Mouse (Mus musculus) hindbrain, embryonic 11.5 days (tissue): ENCODE results near the gene Zmynd11. TPM values are rescaled to one million over a fixed set of nuclear protein-coding genes. Genes with fewer than 3 reads are reported as not detected.

Source experiments
- ATAC-seq: fragments of 200-750 bp; cut with Nextera tagmentation; 2 replicates; pipeline ENCODE4 v1.8.0; 2017; ENCODE audit warnings: mild to moderate bottlenecking, moderate TSS enrichment, moderate library complexity; ENCODE audit not compliant: low FRiP score
- DNase-seq: peaks from one replicate; pipeline ENCODE4 v3.0.0-alpha.2; 2015; ENCODE audit warnings: low spot score
- H3K27ac ChIP-seq: fragments of 300-500 bp; sonication (generic); 2 replicates; pipeline ENCODE4 v1.5.1; 2014; ENCODE audit warnings: mild to moderate bottlenecking, low read depth, low read length
- H3K27me3 ChIP-seq: fragments of 300-500 bp; sonication (generic); 2 replicates; pipeline ENCODE4 v1.6.1; 2014; ENCODE audit warnings: mild to moderate bottlenecking, low read length, moderate library complexity, mixed read lengths; ENCODE audit not compliant: control insufficient read depth, insufficient read depth
- H3K36me3 ChIP-seq: fragments of 300-500 bp; sonication (generic); 2 replicates; pipeline ENCODE4 v1.6.1; 2014; ENCODE audit warnings: mild to moderate bottlenecking, low read length, moderate library complexity, mixed read lengths; ENCODE audit not compliant: control insufficient read depth, insufficient read depth
- H3K4me1 ChIP-seq: fragments of 300-500 bp; sonication (generic); replicated peaks from 2 replicates; pipeline ENCODE4 v1.6.1; 2014; ENCODE audit warnings: low read length, mixed read lengths; ENCODE audit not compliant: control insufficient read depth, insufficient read depth
- H3K4me2 ChIP-seq: fragments of 300-500 bp; sonication (generic); replicated peaks from 2 replicates; pipeline ENCODE4 v1.6.1; 2014; ENCODE audit warnings: mild to moderate bottlenecking, low read depth, low read length
- H3K4me3 ChIP-seq: fragments of 300-500 bp; sonication (generic); 2 replicates; pipeline ENCODE4 v1.5.1; 2014; ENCODE audit warnings: low read depth, low read length
- H3K9ac ChIP-seq: fragments of 300-500 bp; sonication (generic); 2 replicates; pipeline ENCODE4 v1.6.1; 2014; ENCODE audit warnings: low read depth, low read length
- H3K9me3 ChIP-seq: fragments of 300-500 bp; sonication (generic); 2 replicates; pipeline ENCODE4 v1.6.1; 2016; ENCODE audit warnings: low read length; ENCODE audit not compliant: control insufficient read depth
- WGBS: fragments of 180-500 bp; shearing (Covaris S2); extraction: QIAGEN DNeasy Blood & Tissue Kit; methylation state at CpG from one replicate; pipeline ENCODE4 v1.1.7; 2014; 5-methylcytosine and 5-hydroxymethylcytosine counted together
- polyA plus RNA-seq: library from polyadenylated mRNA; unstranded; fragments of >200 nt; fragmentation: Nextera tagmentation; extraction: Ambion mirVana; gene quantifications from 2 replicates; pipeline ENCODE4 v1.2.1, GENCODE M21; 2014

The Zmynd11 gene
- polyA plus RNA-seq, 1 experiment from 2014 or later: 148 TPM

DNA sequence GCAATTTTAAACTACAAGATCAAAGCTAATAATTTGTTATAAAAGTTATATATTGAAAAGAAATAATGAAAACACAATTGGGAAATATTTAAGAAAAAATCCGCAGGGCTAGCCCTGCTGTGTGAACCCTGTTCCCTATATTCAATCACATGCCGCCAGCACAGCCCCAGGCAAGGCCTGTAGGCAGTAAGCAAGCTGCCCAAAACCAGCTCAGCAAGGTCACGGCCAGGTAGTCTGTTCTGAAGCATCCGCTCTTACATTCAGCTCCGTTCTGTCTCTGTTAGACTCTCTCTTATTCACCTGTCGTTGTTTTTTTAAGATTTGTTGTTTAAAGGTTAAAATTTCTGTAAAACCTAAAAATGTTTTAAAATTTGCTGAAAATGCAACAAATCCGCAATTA lies 78.9 kb downstream of the Zmynd11 start:
- ATAC-seq (no peak), DNase-seq (no peak)
- no peak overlapping the region for H3K4me2 ChIP-seq
- WGBS: 92% methylated on average over 7 of the region's 7 CpGs
- H3K36me3 ChIP-seq: peaks cover 24% of the 10 kb centered on the region
- H3K9me3 ChIP-seq: no peaks in the 10 kb centered on the region
- no peaks in the 10 kb centered on the region for H3K27me3 ChIP-seq
- no peaks in the 10 kb centered on the region for H3K4me1 ChIP-seq
- H3K27ac ChIP-seq: no peak overlapping the region
- H3K4me3 ChIP-seq: no peak overlapping the region
- H3K9ac ChIP-seq: no peak overlapping the region

GRCm38 (mm10) chr13:9684153-9684923 lies 80.8 kb downstream of the Zmynd11 start:
- no peak overlapping the region for H3K9ac ChIP-seq
- no peak overlapping the region for H3K4me3 ChIP-seq
- H3K27ac ChIP-seq: no peak overlapping the region
- no peak for ATAC-seq
- H3K9me3 ChIP-seq: no peaks in the 10 kb centered on the region
- H3K27me3 ChIP-seq: no peaks in the 10 kb centered on the region
- H3K4me1 ChIP-seq: no peaks in the 10 kb centered on the region
- H3K4me2 ChIP-seq: no peak overlapping the region
- peaks cover 17% of the 10 kb centered on the region for H3K36me3 ChIP-seq
- DNase-seq: no peak
- 94% methylated on average over 11 of the region's 11 CpGs for WGBS

- no peaks in the 10 kb centered on the region for H3K9me3 ChIP-seq
- WGBS: 92% methylated on average over 4 of the region's 4 CpGs
- no peaks in the 10 kb centered on the region for H3K27me3 ChIP-seq
These were observed 81.8 kb downstream of the Zmynd11 start for GRCm38 (mm10) chr13:9683280-9683679.

GRCm38 (mm10) chr13:9681492-9681891 lies 83.6 kb downstream of the Zmynd11 start:
- H3K27ac ChIP-seq: no peak overlapping the region
- H3K27me3 ChIP-seq: no peaks in the 10 kb centered on the region
- H3K9ac ChIP-seq: no peak overlapping the region
- DNase-seq (no peak), ATAC-seq (no peak)
- H3K4me1 ChIP-seq: no peaks in the 10 kb centered on the region
- no peak overlapping the region for H3K4me3 ChIP-seq
- WGBS: 97% methylated on average over 3 of the region's 3 CpGs
- peaks cover 5% of the 10 kb centered on the region; the same call in 1 of the 2 replicates for H3K36me3 ChIP-seq
- no peak overlapping the region for H3K4me2 ChIP-seq
- H3K9me3 ChIP-seq: no peaks in the 10 kb centered on the region; the same call in 1 of the 2 replicates

More at GRCm38 (mm10) chr13:9683280-9683679, 81.8 kb downstream of the Zmynd11 start:
- no peak overlapping the region for H3K9ac ChIP-seq
- DNase-seq: no peak
- H3K36me3 ChIP-seq: peaks cover 15% of the 10 kb centered on the region
- no peaks in the 10 kb centered on the region for H3K4me1 ChIP-seq
- no peak overlapping the region for H3K27ac ChIP-seq
- no peak overlapping the region for H3K4me2 ChIP-seq
- ATAC-seq: no peak
- no peak overlapping the region for H3K4me3 ChIP-seq

DNA sequence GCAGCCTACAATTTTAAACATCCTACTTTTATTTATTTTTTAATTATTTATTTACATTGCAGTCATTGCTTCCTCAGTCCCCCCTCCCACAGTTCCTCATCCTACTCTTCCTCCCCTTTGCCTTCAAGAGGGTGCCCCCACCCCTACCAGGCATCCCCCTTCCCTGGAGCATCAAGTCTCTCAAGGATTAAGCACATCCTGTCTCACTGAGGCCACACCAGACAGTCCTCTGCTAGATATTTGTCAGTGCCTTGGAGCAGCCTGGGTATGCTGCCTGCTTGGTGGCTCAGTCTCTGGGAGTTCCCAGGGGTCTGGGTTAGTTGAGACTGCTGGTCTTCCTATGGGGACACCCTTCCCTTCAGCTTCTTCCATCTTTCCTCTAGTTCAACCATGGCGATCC lies 91.0 kb downstream of the Zmynd11 start:
- Histone ChIP-seq H3K9ac (no peak overlapping the region), H3K4me3 (no peak overlapping the region), H3K27me3 (no peaks in the 10 kb centered on the region), H3K4me1 (no peaks in the 10 kb centered on the region), H3K9me3 (no peaks in the 10 kb centered on the region; the same call in 1 of the 2 replicates), H3K4me2 (no peak overlapping the region), H3K36me3 (no peaks in the 10 kb centered on the region), H3K27ac (no peak overlapping the region)
- ATAC-seq (no peak), DNase-seq (no peak)
- 90% methylated on average over 1 of the region's 1 CpGs for WGBS

- Histone ChIP-seq H3K4me3 (no peak overlapping the region), H3K27me3 (no peaks in the 10 kb centered on the region), H3K4me2 (no peak overlapping the region), H3K36me3 (no peaks in the 10 kb centered on the region), H3K27ac (no peak overlapping the region), H3K4me1 (no peaks in the 10 kb centered on the region), H3K9ac (no peak overlapping the region), H3K9me3 (no peaks in the 10 kb centered on the region)
- 87% methylated on average over 5 of the region's 5 CpGs for WGBS
- ATAC-seq (no peak), DNase-seq (no peak)
These were observed 95.9 kb downstream of the Zmynd11 start for GRCm38 (mm10) chr13:9669246-9669645.

- no peak for DNase-seq
- WGBS: 83% methylated on average over 7 of the region's 7 CpGs
- Histone ChIP-seq H3K9me3 (no peaks in the 10 kb centered on the region), H3K9ac (no peak overlapping the region), H3K27me3 (no peaks in the 10 kb centered on the region), H3K27ac (no peak overlapping the region), H3K4me3 (no peak overlapping the region), H3K4me1 (no peaks in the 10 kb centered on the region), H3K36me3 (no peaks in the 10 kb centered on the region), H3K4me2 (no peak overlapping the region)
- ATAC-seq: no peak
These were observed 97.1 kb downstream of the Zmynd11 start for GRCm38 (mm10) chr13:9667954-9668496.

DNA sequence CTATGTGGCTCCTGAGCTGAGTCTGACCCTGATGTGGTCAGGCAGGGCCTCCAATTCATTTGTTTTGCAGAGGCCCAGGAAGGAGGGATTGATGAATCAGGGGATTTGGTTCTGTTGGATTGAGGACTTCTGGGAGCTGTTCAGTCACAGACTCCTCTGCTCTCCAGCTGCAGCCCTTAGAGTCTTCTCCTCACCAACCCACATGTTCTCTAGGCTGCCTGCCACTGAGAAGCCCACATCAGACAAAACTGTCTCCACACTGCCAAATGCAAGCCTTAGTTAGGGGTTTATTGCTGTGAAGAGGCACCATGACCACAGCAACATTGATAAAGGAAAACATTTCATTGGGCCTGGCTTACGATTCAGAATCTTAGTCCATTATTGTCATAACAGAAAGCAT lies 101.5 kb downstream of the Zmynd11 start:
- Histone ChIP-seq H3K9me3 (no peaks in the 10 kb centered on the region), H3K9ac (no peak overlapping the region), H3K36me3 (0 out of 2 replicates have a peak, but pooled peaks cover 3% of the 10 kb centered on the region), H3K4me1 (no peaks in the 10 kb centered on the region), H3K4me3 (no peak overlapping the region), H3K27me3 (no peaks in the 10 kb centered on the region), H3K4me2 (no peak overlapping the region), H3K27ac (no peak overlapping the region)
- DNase-seq: no peak
- WGBS: 100% methylated on average over 1 of the region's 1 CpGs
- ATAC-seq: no peak

- no peak for ATAC-seq
These were observed 104.4 kb downstream of the Zmynd11 start for GRCm38 (mm10) chr13:9660711-9661110.

More at GRCm38 (mm10) chr13:9660711-9661110, 104.4 kb downstream of the Zmynd11 start:
- DNase-seq: no peak
- Histone ChIP-seq H3K27me3 (no peaks in the 10 kb centered on the region), H3K4me3 (no peak overlapping the region), H3K4me1 (no peaks in the 10 kb centered on the region), H3K27ac (no peak overlapping the region), H3K9me3 (no peaks in the 10 kb centered on the region), H3K9ac (no peak overlapping the region), H3K4me2 (no peak overlapping the region), H3K36me3 (0 out of 2 replicates have a peak, but pooled peaks cover 3% of the 10 kb centered on the region)
- 79% methylated on average over 1 of the region's 1 CpGs for WGBS
